Mouse (Mus musculus) right cerebral cortex, postnatal 14 days (tissue): ENCODE data around the gene Hspb9.

Experiments used
- DNase-seq: peaks from one replicate; pipeline ENCODE4 v3.0.0; 2022

The Hspb9 gene

GRCm38 (mm10) chr11:100709201-100709810 lies 4.3 kb upstream of the Hspb9 start:
- no peak for DNase-seq

- no peak for DNase-seq
These were observed 3.1 kb upstream of the Hspb9 start for GRCm38 (mm10) chr11:100710528-100710927.

- no peak for DNase-seq
These were observed 2.7 kb upstream of the Hspb9 start for GRCm38 (mm10) chr11:100710977-100711376.

GRCm38 (mm10) chr11:100711783-100712615 lies 1.7 kb upstream of the Hspb9 start, which contains the start of gene Kat2a:
Kat2a (minus strand) TSS chr11:100712465.
- DNase-seq: peak; percentile 87

- DNase-seq: no peak
These were observed 476 bp upstream of the Hspb9 start for GRCm38 (mm10) chr11:100713174-100713573.

- DNase-seq: peak; percentile 92
These were observed 875 bp downstream of the Hspb9 start for GRCm38 (mm10) chr11:100714534-100714915.

- no peak for DNase-seq
These were observed 1.3 kb downstream of the Hspb9 start for GRCm38 (mm10) chr11:100714948-100715347.

- no peak for DNase-seq
These were observed 3.0 kb downstream of the Hspb9 start for GRCm38 (mm10) chr11:100716649-100717048.

- DNase-seq: no peak
These were observed 4.8 kb downstream of the Hspb9 start for GRCm38 (mm10) chr11:100718462-100718861.

GRCm38 (mm10) chr11:100718866-100719265 lies 5.2 kb downstream of the Hspb9 start:
- no peak for DNase-seq

GRCm38 (mm10) chr11:100719312-100719711 lies 5.7 kb downstream of the Hspb9 start:
- DNase-seq: no peak

- DNase-seq: no peak
These were observed 6.2 kb downstream of the Hspb9 start for GRCm38 (mm10) chr11:100719893-100720292.

GRCm38 (mm10) chr11:100720345-100720744 lies 6.7 kb downstream of the Hspb9 start:
- DNase-seq: no peak

GRCm38 (mm10) chr11:100721254-100721653 lies 7.6 kb downstream of the Hspb9 start:
- DNase-seq: no peak

- no peak for DNase-seq
These were observed 8.3 kb downstream of the Hspb9 start for GRCm38 (mm10) chr11:100721776-100722492.

- no peak for DNase-seq
These were observed 8.9 kb downstream of the Hspb9 start for GRCm38 (mm10) chr11:100722493-100723028.

GRCm38 (mm10) chr11:100724919-100725512 lies 11.4 kb downstream of the Hspb9 start:
- DNase-seq: no peak

- no peak for DNase-seq
These were observed 13.6 kb downstream of the Hspb9 start for GRCm38 (mm10) chr11:100727201-100727600.

GRCm38 (mm10) chr11:100728601-100729000 lies 15.0 kb downstream of the Hspb9 start:
- DNase-seq: no peak

- no peak for DNase-seq
These were observed 16.3 kb downstream of the Hspb9 start for GRCm38 (mm10) chr11:100729976-100730375.

GRCm38 (mm10) chr11:100730477-100731205 lies 17.0 kb downstream of the Hspb9 start:
- no peak for DNase-seq
